ENCODE assay signal across 7 mouse cellular contexts in genomic region chr11:69766872-69767624, GRCm38 (mm10). TPM values are rescaled to one million over a fixed set of nuclear protein-coding genes. Genes with fewer than 3 reads are reported as not detected.
A peak's percentile ranks its signal among the peaks of the same experiment; 100 is the strongest.
DNase-seq lines count a peak whose midpoint lies in the region; ATAC-seq and TF ChIP-seq lines count a peak whose summit lies in the region.

No protein-coding gene starts in this region.

- H3K4me2 ChIP-seq in hindbrain, embryonic 15.5 days: peak overlapping the region; percentile 86
- peak overlapping the region; percentile 60 for H3K4me2 ChIP-seq in lung, embryonic 15.5 days

- no peaks in the 10 kb centered on the region for H3K9me3 ChIP-seq in G1E (replicated peaks)
- no peaks in the 10 kb centered on the region for H3K9me3 ChIP-seq in embryonic facial prominence, embryonic 10.5 days
- H3K9me3 ChIP-seq in hindbrain, embryonic 15.5 days: no peaks in the 10 kb centered on the region
- H3K9me3 ChIP-seq in lung, embryonic 15.5 days: no peaks in the 10 kb centered on the region

- H3K27me3 ChIP-seq in G1E (ENCODE audit: insufficient read depth, low read length): no peaks in the 10 kb centered on the region
- peaks cover 14% of the 10 kb centered on the region for H3K27me3 ChIP-seq in embryonic facial prominence, embryonic 10.5 days (replicated peaks; ENCODE audit: low read depth, poor library complexity, severe bottlenecking)
- H3K27me3 ChIP-seq in hindbrain, embryonic 15.5 days: no peaks in the 10 kb centered on the region
- H3K27me3 ChIP-seq in lung, embryonic 15.5 days: no peaks in the 10 kb centered on the region

- H3K27ac ChIP-seq in embryonic facial prominence, embryonic 10.5 days (replicated peaks): no peak overlapping the region
- peak overlapping the region; percentile 93; the same call in 1 of the 2 replicates for H3K27ac ChIP-seq in hindbrain, embryonic 15.5 days (replicated peaks)
- H3K27ac ChIP-seq in lung, embryonic 15.5 days: no peak overlapping the region

- DNase-seq in G1E (ENCODE audit: low spot score): no peak
- no peak for DNase-seq in embryonic facial prominence, embryonic 10.5 days (ENCODE audit: low spot score)
- DNase-seq in embryo, embryonic 10 days (ENCODE audit: low spot score): no peak
- no peak for DNase-seq in adrenal gland, adult 2 months
- no peak for DNase-seq in gastrocnemius, adult 18-20 months (ENCODE audit: low spot score)

- H3K36me3 ChIP-seq in G1E (replicated peaks): peaks cover 25% of the 10 kb centered on the region
- H3K36me3 ChIP-seq in embryonic facial prominence, embryonic 10.5 days (replicated peaks): no peaks in the 10 kb centered on the region
- 0 out of 2 replicates have a peak, but pooled peaks cover 2% of the 10 kb centered on the region for H3K36me3 ChIP-seq in hindbrain, embryonic 15.5 days
- no peaks in the 10 kb centered on the region for H3K36me3 ChIP-seq in lung, embryonic 15.5 days

- H3K4me1 ChIP-seq in G1E (ENCODE audit: insufficient read depth, low read depth, low read length): peaks cover 29% of the 10 kb centered on the region
- H3K4me1 ChIP-seq in embryonic facial prominence, embryonic 10.5 days: peaks cover 32% of the 10 kb centered on the region
- peaks cover 24% of the 10 kb centered on the region for H3K4me1 ChIP-seq in hindbrain, embryonic 15.5 days (replicated peaks)
- H3K4me1 ChIP-seq in lung, embryonic 15.5 days: peaks cover 22% of the 10 kb centered on the region

- H3K9ac ChIP-seq in hindbrain, embryonic 15.5 days: peak overlapping the region; percentile 97
- H3K9ac ChIP-seq in lung, embryonic 15.5 days: peak overlapping the region; percentile 94

- WGBS in embryonic facial prominence, embryonic 10.5 days: 63% methylated on average over 13 of the region's 13 CpGs
- WGBS in hindbrain, embryonic 15.5 days: 58% methylated on average over 13 of the region's 13 CpGs
- 41% methylated on average over 13 of the region's 13 CpGs for WGBS in lung, embryonic 15.5 days

- ATAC-seq in G1E (ENCODE audit: extremely low read depth, insufficient number of reproducible peaks, low FRiP score, poor library complexity, severe bottlenecking): no peak
- ATAC-seq in hindbrain, embryonic 15.5 days (ENCODE audit: low FRiP score, low read depth): no peak
- no peak for ATAC-seq in lung, embryonic 15.5 days (ENCODE audit: borderline replicate concordance, extremely low read depth, low FRiP score, low TSS enrichment)

- H3K4me3 ChIP-seq in G1E (ENCODE audit: low read depth, low read length): peak overlapping the region; percentile 80
- peak overlapping the region; percentile 89 for H3K4me3 ChIP-seq in embryonic facial prominence, embryonic 10.5 days
- peak overlapping the region; percentile 94 for H3K4me3 ChIP-seq in hindbrain, embryonic 15.5 days
- H3K4me3 ChIP-seq in lung, embryonic 15.5 days: peak overlapping the region; percentile 86

- TF ChIP-seq CTCF in G1E (IDR thresholded peaks at IDR 0.05; ENCODE audit: low read depth, low read length): no peak

RNA-seq across cellular contexts. Expression of gene Zbtb4, which starts 1.3 kb away (rescaled TPM):
- total RNA-seq in G1E (2014; fragmentation: Nextera tagmentation) (18.4 and 19.0 TPM in 2 replicates), G1E (2017) (5.6 and 8.6 TPM in 2 replicates)
- polyA plus RNA-seq in G1E (2012): 13.0 and 13.4 TPM in 2 replicates
- polyA plus RNA-seq in embryonic facial prominence, embryonic 10.5 days (2016; fragmentation: Nextera tagmentation; extraction: Ambion mirVana): 0.55 and 1.0 TPM in 2 replicates
- polyA plus RNA-seq in hindbrain, embryonic 15.5 days (2015; fragmentation: Nextera tagmentation; extraction: Ambion mirVana): 5.2 and 5.3 TPM in 2 replicates
- polyA plus RNA-seq in lung, embryonic 15.5 days (2015; fragmentation: Nextera tagmentation; extraction: Ambion mirVana): 2.6 and 3.0 TPM in 2 replicates
- 10 to 100 TPM; 47.3 to 74.8 TPM for total RNA-seq in adrenal gland, adult 2 months (2021)
- polyA plus RNA-seq in adrenal gland, adult 2 months (2012; rRNA removed): 66.0 and 73.6 TPM in 2 replicates
- total RNA-seq in gastrocnemius, adult 18-20 months (2021): 10 to 100 TPM; 37.1 to 37.5 TPM

RNA-seq across cellular contexts. Expression of gene Slc35g3, which starts 5.3 kb away (rescaled TPM):
- 1.1 TPM in 1 of 2 replicates, not detected in the other for total RNA-seq in G1E (2014; fragmentation: Nextera tagmentation)
- 0.27 TPM in 1 of 2 replicates, not detected in the other for total RNA-seq in G1E (2017)
- 0.18 TPM in 2 replicates for polyA plus RNA-seq in G1E (2012)
- polyA plus RNA-seq in embryonic facial prominence, embryonic 10.5 days (2016; fragmentation: Nextera tagmentation; extraction: Ambion mirVana): 0.12 TPM in 1 of 2 replicates, not detected in the other
- polyA plus RNA-seq in hindbrain, embryonic 15.5 days (2015; fragmentation: Nextera tagmentation; extraction: Ambion mirVana): 0.51 and 0.66 TPM in 2 replicates
- 0.19 and 0.26 TPM in 2 replicates for polyA plus RNA-seq in lung, embryonic 15.5 days (2015; fragmentation: Nextera tagmentation; extraction: Ambion mirVana)
- total RNA-seq in adrenal gland, adult 2 months (2021): not detected
- not detected in 2 replicates for polyA plus RNA-seq in adrenal gland, adult 2 months (2012; rRNA removed)
- total RNA-seq in gastrocnemius, adult 18-20 months (2021): not detected

RNA-seq across cellular contexts. Expression of gene Polr2a, which starts 8.6 kb away (rescaled TPM):
- total RNA-seq in G1E (2014; fragmentation: Nextera tagmentation) (192 and 251 TPM in 2 replicates), G1E (2017) (21.3 and 26.2 TPM in 2 replicates)
- polyA plus RNA-seq in G1E (2012): 116 and 119 TPM in 2 replicates
- 31.3 and 34.9 TPM in 2 replicates for polyA plus RNA-seq in embryonic facial prominence, embryonic 10.5 days (2016; fragmentation: Nextera tagmentation; extraction: Ambion mirVana)
- 15.6 and 16.6 TPM in 2 replicates for polyA plus RNA-seq in hindbrain, embryonic 15.5 days (2015; fragmentation: Nextera tagmentation; extraction: Ambion mirVana)
- 26.7 and 31.6 TPM in 2 replicates for polyA plus RNA-seq in lung, embryonic 15.5 days (2015; fragmentation: Nextera tagmentation; extraction: Ambion mirVana)
- 10 to 100 TPM; 71.4 to 77.9 TPM for total RNA-seq in adrenal gland, adult 2 months (2021)
- 20.6 and 38.3 TPM in 2 replicates for polyA plus RNA-seq in adrenal gland, adult 2 months (2012; rRNA removed)
- total RNA-seq in gastrocnemius, adult 18-20 months (2021): 10 to 100 TPM; 33.0 to 33.9 TPM

RNA-seq across cellular contexts. Expression of gene Chrnb1, which starts 28.7 kb away (rescaled TPM):
- total RNA-seq in G1E (2014; fragmentation: Nextera tagmentation): 2.3 and 2.8 TPM in 2 replicates
- total RNA-seq in G1E (2017): 1.1 and 1.2 TPM in 2 replicates
- polyA plus RNA-seq in G1E (2012): 0.39 and 0.50 TPM in 2 replicates
- 1.4 and 2.3 TPM in 2 replicates for polyA plus RNA-seq in embryonic facial prominence, embryonic 10.5 days (2016; fragmentation: Nextera tagmentation; extraction: Ambion mirVana)
- 1.2 and 2.2 TPM in 2 replicates for polyA plus RNA-seq in hindbrain, embryonic 15.5 days (2015; fragmentation: Nextera tagmentation; extraction: Ambion mirVana)
- 15.7 and 15.8 TPM in 2 replicates for polyA plus RNA-seq in lung, embryonic 15.5 days (2015; fragmentation: Nextera tagmentation; extraction: Ambion mirVana)
- 1 to 10 TPM; 1.7 to 3.1 TPM for total RNA-seq in adrenal gland, adult 2 months (2021)
- 2.7 and 3.0 TPM in 2 replicates for polyA plus RNA-seq in adrenal gland, adult 2 months (2012; rRNA removed)
- total RNA-seq in gastrocnemius, adult 18-20 months (2021): 10 to 100 TPM; 30.6 to 31.2 TPM

RNA-seq across cellular contexts. Expression of gene Fgf11, which starts 34.6 kb away (rescaled TPM):
- total RNA-seq in G1E (2014; fragmentation: Nextera tagmentation) (24.9 and 28.9 TPM in 2 replicates), G1E (2017) (3.6 and 4.2 TPM in 2 replicates)
- 7.7 and 8.6 TPM in 2 replicates for polyA plus RNA-seq in G1E (2012)
- polyA plus RNA-seq in embryonic facial prominence, embryonic 10.5 days (2016; fragmentation: Nextera tagmentation; extraction: Ambion mirVana): 0.91 and 0.93 TPM in 2 replicates
- 5.7 and 7.1 TPM in 2 replicates for polyA plus RNA-seq in hindbrain, embryonic 15.5 days (2015; fragmentation: Nextera tagmentation; extraction: Ambion mirVana)
- polyA plus RNA-seq in lung, embryonic 15.5 days (2015; fragmentation: Nextera tagmentation; extraction: Ambion mirVana): 1.2 and 1.3 TPM in 2 replicates
- 10 to 100 TPM in 1 of 2 experiments, 1 to 10 TPM in 1; 4.6 to 12.8 TPM for total RNA-seq in adrenal gland, adult 2 months (2021)
- 6.0 and 13.4 TPM in 2 replicates for polyA plus RNA-seq in adrenal gland, adult 2 months (2012; rRNA removed)
- total RNA-seq in gastrocnemius, adult 18-20 months (2021): 1 to 10 TPM; 3.5 to 4.0 TPM
